Mouse (Mus musculus) lung, embryonic 14.5 days (tissue): ENCODE measurements at regions not wholly inside any gene's neighbourhood (a gene's known extent, or its start where the extent isn't known, plus 50 kb on each side); places are given as distances from the start of the nearest gene placed in this dataset.
"Not testable (repeated sequence)": the region's sequence is repeated elsewhere in the genome, so short reads cannot be mapped to it uniquely, and the experiment has no call there.

Source experiments
- ATAC-seq: fragments of 200-750 bp; cut with Nextera tagmentation; 2 replicates; pipeline ENCODE4 v1.8.0; 2017; ENCODE audit warnings: mild to moderate bottlenecking, moderate TSS enrichment, moderate library complexity; ENCODE audit not compliant: insufficient read depth
- DNase-seq: peaks from one replicate; pipeline ENCODE4 v3.0.0-alpha.2; 2015
- H3K27ac ChIP-seq: fragments of 300-500 bp; sonication (generic); 2 replicates; pipeline ENCODE4 v1.5.1; 2014; ENCODE audit warnings: low read depth, mild to moderate bottlenecking, moderate library complexity
- H3K27me3 ChIP-seq: fragments of 300-500 bp; sonication (generic); 2 replicates; pipeline ENCODE4 v1.6.1; 2014; ENCODE audit warnings: low read length, control low read depth; ENCODE audit not compliant: insufficient read depth
- H3K36me3 ChIP-seq: fragments of 300-500 bp; sonication (generic); 2 replicates; pipeline ENCODE4 v1.6.1; 2014; ENCODE audit warnings: control low read depth; ENCODE audit not compliant: insufficient read depth
- H3K4me1 ChIP-seq: fragments of 300-500 bp; sonication (generic); 2 replicates; pipeline ENCODE4 v1.6.1; 2014; ENCODE audit warnings: antibody characterized with exemption, control low read depth; ENCODE audit not compliant: insufficient read depth
- H3K4me2 ChIP-seq: fragments of 300-500 bp; sonication (generic); 2 replicates; pipeline ENCODE4 v1.6.1; 2014; ENCODE audit warnings: mild to moderate bottlenecking
- H3K4me3 ChIP-seq: fragments of 300-500 bp; sonication (generic); 2 replicates; pipeline ENCODE4 v1.5.1; 2014; ENCODE audit warnings: low read depth, low read length
- H3K9ac ChIP-seq: fragments of 300-500 bp; sonication (generic); 2 replicates; pipeline ENCODE4 v1.6.1; 2014
- H3K9me3 ChIP-seq: fragments of 300-500 bp; sonication (generic); 2 replicates; pipeline ENCODE4 v1.6.1; 2016; ENCODE audit warnings: low read depth, low read length, control low read depth
- CTCF ChIP-seq: IDR thresholded peaks from 2 replicates; pipeline ENCODE4 v1.5.1; 2016; ENCODE audit warnings: antibody characterized with exemption, low read depth
- WGBS: fragments of 180-500 bp; shearing (Covaris S2); extraction: QIAGEN DNeasy Blood & Tissue Kit; methylation state at CpG from one replicate; pipeline ENCODE4 v1.1.7; 2014; 5-methylcytosine and 5-hydroxymethylcytosine counted together

DNA sequence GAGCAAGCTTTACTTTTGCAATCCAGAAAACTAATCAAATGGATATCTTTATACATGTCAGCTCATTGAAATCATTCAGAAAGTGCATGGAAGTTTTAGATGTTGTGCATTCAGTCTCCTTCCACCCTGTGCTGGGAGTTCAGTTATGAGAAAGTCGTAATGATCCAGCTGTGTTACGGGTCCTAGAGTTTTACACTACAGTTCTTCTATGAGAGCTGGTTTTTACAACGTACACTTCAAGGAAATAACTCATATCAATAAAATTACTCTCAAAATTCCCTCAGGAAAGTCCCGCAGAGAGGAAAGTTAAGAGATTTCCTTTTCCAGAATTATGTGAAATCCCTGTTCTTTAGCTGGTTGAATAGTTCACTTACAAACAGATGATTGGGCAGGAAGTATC lies 418.1 kb upstream of the Slc10a2 start:
- no peak overlapping the region for H3K27ac ChIP-seq
- no peak overlapping the region for H3K4me2 ChIP-seq
- DNase-seq = no peak
- no peaks in the 10 kb centered on the region for H3K27me3 ChIP-seq
- ATAC-seq = no peak
- no peaks in the 10 kb centered on the region for H3K9me3 ChIP-seq
- no peaks in the 10 kb centered on the region for H3K4me1 ChIP-seq
- H3K36me3 ChIP-seq = no peaks in the 10 kb centered on the region
- H3K9ac ChIP-seq = no peak overlapping the region
- no peak for TF ChIP-seq CTCF
- WGBS = 75% methylated on average over 4 of the region's 4 CpGs
- no peak overlapping the region for H3K4me3 ChIP-seq

DNA sequence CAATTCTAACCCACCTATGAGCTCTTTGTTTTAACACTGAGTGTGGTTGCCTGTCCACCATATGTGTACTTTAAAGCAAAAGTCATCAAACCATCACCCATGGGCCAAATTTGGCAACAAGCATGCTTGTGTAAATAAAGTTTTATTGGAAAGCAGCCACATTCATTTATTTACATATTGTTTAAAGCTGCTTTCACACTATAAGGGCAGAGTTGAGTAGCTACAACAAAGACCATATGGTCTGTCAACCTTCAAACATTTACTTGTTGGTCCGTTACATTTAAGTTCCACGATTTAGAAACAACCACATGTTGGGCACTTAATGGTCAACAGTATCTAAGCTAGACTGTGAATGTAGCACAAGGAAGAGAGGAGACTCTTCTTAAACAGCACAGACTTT lies 390.7 kb upstream of the Slc10a2 start:
- no peaks in the 10 kb centered on the region for H3K9me3 ChIP-seq
- ATAC-seq (peak; percentile 95), DNase-seq (peak; percentile 91)
- no peak overlapping the region for H3K4me3 ChIP-seq
- no peaks in the 10 kb centered on the region for H3K27me3 ChIP-seq
- no peak overlapping the region for H3K9ac ChIP-seq
- no peak for TF ChIP-seq CTCF
- H3K4me1 ChIP-seq = no peaks in the 10 kb centered on the region
- no peak overlapping the region for H3K4me2 ChIP-seq
- WGBS = 36% methylated on average over 2 of the region's 2 CpGs
- H3K36me3 ChIP-seq = no peaks in the 10 kb centered on the region
- H3K27ac ChIP-seq = no peak overlapping the region

- DNase-seq = peak; percentile 52
- 49% methylated on average over 3 of the region's 3 CpGs for WGBS
Observed at GRCm38 (mm10) chr8:5490491-5490890, 385.3 kb upstream of the Slc10a2 start.

GRCm38 (mm10) chr8:5482938-5483337 lies 377.8 kb upstream of the Slc10a2 start:
- H3K27me3 ChIP-seq = no peaks in the 10 kb centered on the region

More at GRCm38 (mm10) chr8:5490491-5490890, 385.3 kb upstream of the Slc10a2 start:
- H3K27ac ChIP-seq = no peak overlapping the region
- H3K36me3 ChIP-seq = no peaks in the 10 kb centered on the region
- no peak for ATAC-seq
- H3K4me3 ChIP-seq = no peak overlapping the region
- no peak overlapping the region for H3K9ac ChIP-seq
- no peaks in the 10 kb centered on the region for H3K27me3 ChIP-seq
- no peaks in the 10 kb centered on the region for H3K4me1 ChIP-seq
- no peak overlapping the region for H3K4me2 ChIP-seq
- no peaks in the 10 kb centered on the region for H3K9me3 ChIP-seq
- TF ChIP-seq CTCF = no peak

DNA sequence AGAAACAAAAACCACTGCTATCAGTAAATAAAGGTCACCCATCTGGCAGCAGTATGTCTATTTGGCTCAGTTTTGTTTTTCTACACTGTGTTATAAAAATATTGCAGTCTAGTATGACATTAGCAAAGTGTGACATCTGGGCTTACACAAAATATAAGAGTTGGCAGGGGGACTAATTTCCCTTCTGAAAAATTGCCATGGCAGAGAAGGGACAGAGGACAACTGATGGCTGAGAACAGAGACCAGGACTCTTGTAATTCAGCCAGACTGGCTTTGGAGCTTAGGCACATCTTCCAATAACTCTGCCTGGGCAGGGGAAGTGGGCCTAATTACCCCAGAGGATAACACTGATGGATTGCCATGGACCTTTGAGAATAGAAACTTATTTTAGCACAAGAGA lies 367.8 kb upstream of the Slc10a2 start:
- TF ChIP-seq CTCF = no peak

More at GRCm38 (mm10) chr8:5482938-5483337, 377.8 kb upstream of the Slc10a2 start:
- Histone ChIP-seq H3K4me1 (no peaks in the 10 kb centered on the region), H3K27ac (no peak overlapping the region), H3K36me3 (no peaks in the 10 kb centered on the region), H3K4me3 (no peak overlapping the region), H3K4me2 (no peak overlapping the region), H3K9ac (no peak overlapping the region), H3K9me3 (no peaks in the 10 kb centered on the region)
- DNase-seq (peak; percentile 13), ATAC-seq (no peak)
- 38% methylated on average over 1 of the region's 1 CpGs for WGBS
- TF ChIP-seq CTCF = no peak

GRCm38 (mm10) chr8:5472582-5472981 lies 367.4 kb upstream of the Slc10a2 start:
- DNase-seq (peak; percentile 75), ATAC-seq (peak; percentile 85)
- H3K4me1 ChIP-seq = no peaks in the 10 kb centered on the region
- H3K9me3 ChIP-seq = no peaks in the 10 kb centered on the region
- H3K4me2 ChIP-seq = no peak overlapping the region
- no peaks in the 10 kb centered on the region for H3K27me3 ChIP-seq
- H3K27ac ChIP-seq = no peak overlapping the region
- no peak overlapping the region for H3K9ac ChIP-seq
- no peak overlapping the region for H3K4me3 ChIP-seq
- 43% methylated on average over 1 of the region's 1 CpGs for WGBS
- TF ChIP-seq CTCF = no peak
- H3K36me3 ChIP-seq = no peaks in the 10 kb centered on the region

More for the DNA sequence above, 367.8 kb upstream of the Slc10a2 start:
- peak; percentile 92 for ATAC-seq
- no peak overlapping the region for H3K9ac ChIP-seq
- no peak overlapping the region for H3K27ac ChIP-seq
- H3K36me3 ChIP-seq = no peaks in the 10 kb centered on the region
- no peak overlapping the region for H3K4me2 ChIP-seq
- no peaks in the 10 kb centered on the region for H3K9me3 ChIP-seq
- H3K27me3 ChIP-seq = no peaks in the 10 kb centered on the region
- no peaks in the 10 kb centered on the region for H3K4me1 ChIP-seq
- DNase-seq = peak; percentile 85
- H3K4me3 ChIP-seq = no peak overlapping the region

GRCm38 (mm10) chr8:5457619-5458018 lies 352.5 kb upstream of the Slc10a2 start:
- H3K9ac ChIP-seq = no peak overlapping the region
- ATAC-seq = no peak
- H3K27me3 ChIP-seq = no peaks in the 10 kb centered on the region
- WGBS = 89% methylated on average over 1 of the region's 1 CpGs
- no peaks in the 10 kb centered on the region for H3K9me3 ChIP-seq
- H3K4me3 ChIP-seq = no peak overlapping the region
- no peaks in the 10 kb centered on the region for H3K4me1 ChIP-seq
- TF ChIP-seq CTCF = no peak
- DNase-seq = no peak
- H3K27ac ChIP-seq = no peak overlapping the region
- H3K4me2 ChIP-seq = no peak overlapping the region
- H3K36me3 ChIP-seq = no peaks in the 10 kb centered on the region

- Histone ChIP-seq H3K4me2 (no peak overlapping the region), H3K9me3 (no peaks in the 10 kb centered on the region), H3K36me3 (no peaks in the 10 kb centered on the region), H3K4me3 (no peak overlapping the region), H3K9ac (no peak overlapping the region), H3K4me1 (no peaks in the 10 kb centered on the region), H3K27me3 (no peaks in the 10 kb centered on the region), H3K27ac (no peak overlapping the region)
- TF ChIP-seq CTCF = no peak
- ATAC-seq (peak; percentile 68), DNase-seq (peak; percentile 61)
- WGBS = 72% methylated on average over 4 of the region's 4 CpGs
Observed at GRCm38 (mm10) chr8:5453469-5453868, 348.3 kb upstream of the Slc10a2 start.

GRCm38 (mm10) chr8:5442243-5442642 lies 337.1 kb upstream of the Slc10a2 start:
- WGBS = 88% methylated on average over 5 of the region's 5 CpGs
- DNase-seq, H3K4me3 ChIP-seq, ATAC-seq, H3K27ac ChIP-seq, H3K4me2 ChIP-seq, H3K27me3 ChIP-seq, H3K36me3 ChIP-seq, H3K9ac ChIP-seq, H3K9me3 ChIP-seq, H3K4me1 ChIP-seq: not testable (repeated sequence)

DNA sequence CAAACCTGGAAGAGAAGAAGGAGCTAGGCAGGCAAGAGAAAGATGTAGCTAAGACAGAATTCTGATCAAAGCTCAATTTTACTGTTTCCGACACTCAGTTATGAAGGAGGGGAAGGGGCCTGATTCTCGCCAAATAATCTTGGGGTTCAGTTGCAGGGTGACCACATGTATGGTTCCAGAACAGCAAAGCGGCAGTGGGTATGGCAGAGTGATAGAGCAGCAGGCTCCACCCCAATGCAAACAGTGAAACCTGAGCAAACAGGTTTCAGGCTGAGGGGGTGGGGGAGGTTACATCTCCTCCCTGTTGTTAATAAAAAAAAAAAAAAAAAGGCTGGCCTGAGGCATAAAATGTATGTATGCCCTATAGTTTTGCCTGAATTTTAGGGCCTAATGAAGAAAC lies 335.3 kb upstream of the Slc10a2 start:
- WGBS = 69% methylated on average over 3 of the region's 3 CpGs
- not testable (repeated sequence) for H3K4me1 ChIP-seq, H3K4me3 ChIP-seq, H3K27ac ChIP-seq, H3K9me3 ChIP-seq, H3K36me3 ChIP-seq, H3K9ac ChIP-seq, H3K27me3 ChIP-seq, H3K4me2 ChIP-seq, ATAC-seq, DNase-seq
